Comparison of ENCODE assay signal across 14 mouse cellular contexts in genomic region chr7:79516287-79516686, GRCm38 (mm10). TPM values are rescaled to one million over a fixed set of nuclear protein-coding genes. Genes with fewer than 3 reads are reported as not detected.
DNase-seq lines count a peak whose midpoint lies in the region; ATAC-seq lines count a peak whose summit lies in the region.
"Had no signal": no experiment of that assay in that cellular context is flagged by ENCODE, and none has a peak within 500 bp of the region (broad histone marks: within the 10 kb centered on the region; RNA-seq: fewer than 3 reads in every experiment).

No protein-coding gene starts in this region.

- peak overlapping the region; percentile 98 for H3K27ac ChIP-seq in forebrain, embryonic 10.5 days
- H3K27ac ChIP-seq in forebrain, embryonic 14.5 days (ENCODE audit: low read depth, low read length) = peak overlapping the region; percentile 100
- H3K27ac ChIP-seq in hindbrain, embryonic 16.5 days (ENCODE audit: low read depth, low read length) = peak overlapping the region; percentile 87
- H3K27ac ChIP-seq in neural tube, embryonic 12.5 days = peak overlapping the region; percentile 99
- H3K27ac ChIP-seq: intestine, embryonic 15.5 days had no signal

- no peak for ATAC-seq in forebrain, embryonic 14.5 days
- no peak for ATAC-seq in hindbrain, embryonic 16.5 days
- no peak for ATAC-seq in neural tube, embryonic 12.5 days (ENCODE audit: low FRiP score, low read depth)
- ATAC-seq in CD4-positive, CD25-positive, alpha-beta regulatory T cell, adult 4 months = no peak
- ATAC-seq: liver, postnatal 0 days had no signal

- peak overlapping the region; percentile 44; the same call in 1 of the 2 replicates for H3K4me3 ChIP-seq in forebrain, embryonic 10.5 days
- H3K4me3 ChIP-seq in forebrain, embryonic 14.5 days (ENCODE audit: low read depth, low read length) = peak overlapping the region; percentile 34
- no peak overlapping the region for H3K4me3 ChIP-seq in hindbrain, embryonic 16.5 days (ENCODE audit: low read length)
- no peak overlapping the region for H3K4me3 ChIP-seq in neural tube, embryonic 12.5 days
- H3K4me3 ChIP-seq: myocyte had no signal

- H3K9ac ChIP-seq in forebrain, embryonic 14.5 days (ENCODE audit: low read length) = peak overlapping the region; percentile 100
- peak overlapping the region; percentile 47 for H3K9ac ChIP-seq in hindbrain, embryonic 16.5 days (ENCODE audit: low read depth, low read length)
- peak overlapping the region; percentile 100 for H3K9ac ChIP-seq in neural tube, embryonic 12.5 days
- H3K9ac ChIP-seq: liver, postnatal 0 days had no signal

- H3K9me3 ChIP-seq in forebrain, embryonic 10.5 days = no peaks in the 10 kb centered on the region
- no peaks in the 10 kb centered on the region for H3K9me3 ChIP-seq in forebrain, embryonic 14.5 days (replicated peaks; ENCODE audit: control insufficient read depth, low read length)
- H3K9me3 ChIP-seq in hindbrain, embryonic 16.5 days (ENCODE audit: control insufficient read depth, low read length) = no peaks in the 10 kb centered on the region
- H3K9me3 ChIP-seq in neural tube, embryonic 12.5 days = no peaks in the 10 kb centered on the region
- H3K9me3 ChIP-seq: intestine, embryonic 15.5 days had no signal

- WGBS in forebrain, embryonic 10.5 days = 69% methylated on average over 4 of the region's 4 CpGs
- 26% methylated on average over 4 of the region's 4 CpGs for WGBS in forebrain, embryonic 14.5 days
- WGBS in hindbrain, embryonic 16.5 days = 47% methylated on average over 4 of the region's 4 CpGs
- WGBS in neural tube, embryonic 12.5 days = 33% methylated on average over 4 of the region's 4 CpGs

- H3K36me3 ChIP-seq in forebrain, embryonic 10.5 days (replicated peaks) = peaks cover 74% of the 10 kb centered on the region
- peaks cover 41% of the 10 kb centered on the region for H3K36me3 ChIP-seq in forebrain, embryonic 14.5 days (ENCODE audit: control insufficient read depth, insufficient read depth, low read length)
- H3K36me3 ChIP-seq in hindbrain, embryonic 16.5 days (ENCODE audit: control insufficient read depth, insufficient read depth, low read length) = no peaks in the 10 kb centered on the region
- H3K36me3 ChIP-seq in neural tube, embryonic 12.5 days = no peaks in the 10 kb centered on the region
- H3K36me3 ChIP-seq: intestine, embryonic 15.5 days had no signal

- peak overlapping the region; percentile 99 for H3K4me2 ChIP-seq in forebrain, embryonic 14.5 days (ENCODE audit: low read length)
- H3K4me2 ChIP-seq in hindbrain, embryonic 16.5 days (ENCODE audit: low read length) = peak overlapping the region; percentile 59
- H3K4me2 ChIP-seq in neural tube, embryonic 12.5 days (replicated peaks) = peak overlapping the region; percentile 65

- peaks cover 100% of the 10 kb centered on the region for H3K27me3 ChIP-seq in forebrain, embryonic 10.5 days (ENCODE audit: poor library complexity, severe bottlenecking)
- H3K27me3 ChIP-seq in forebrain, embryonic 14.5 days (replicated peaks; ENCODE audit: control insufficient read depth, insufficient read depth, low read length) = no peaks in the 10 kb centered on the region
- H3K27me3 ChIP-seq in hindbrain, embryonic 16.5 days (replicated peaks; ENCODE audit: control insufficient read depth, insufficient read depth, low read length) = no peaks in the 10 kb centered on the region
- peaks cover 28% of the 10 kb centered on the region for H3K27me3 ChIP-seq in neural tube, embryonic 12.5 days (replicated peaks)

- DNase-seq in forebrain, embryonic 10.5 days (ENCODE audit: extremely low spot score, low spot score) = no peak
- peak; percentile 49 for DNase-seq in forebrain, embryonic 14.5 days (ENCODE audit: low spot score)
- DNase-seq in layer of hippocampus, adult 9-10 months (ENCODE audit: low spot score) = no peak
- no peak for DNase-seq in right cerebral cortex, postnatal 4 days
- DNase-seq: kidney, postnatal 10 days; liver, postnatal 0 days; lung, postnatal 4 days; retina, postnatal 1 day; thymus, postnatal 4 days had no signal

- peaks cover 100% of the 10 kb centered on the region for H3K4me1 ChIP-seq in forebrain, embryonic 10.5 days
- peaks cover 86% of the 10 kb centered on the region for H3K4me1 ChIP-seq in forebrain, embryonic 14.5 days (ENCODE audit: control insufficient read depth, insufficient read depth, low read length)
- peaks cover 77% of the 10 kb centered on the region for H3K4me1 ChIP-seq in hindbrain, embryonic 16.5 days (ENCODE audit: control insufficient read depth, insufficient read depth, low read depth, low read length)
- peaks cover 87% of the 10 kb centered on the region for H3K4me1 ChIP-seq in neural tube, embryonic 12.5 days

RNA-seq across cellular contexts. Expression of gene Polg, which starts 50.1 kb away (rescaled TPM):
- 42.1 and 46.4 TPM in 2 replicates for polyA plus RNA-seq in forebrain, embryonic 10.5 days (2016; fragmentation: Nextera tagmentation; extraction: Ambion mirVana)
- polyA plus RNA-seq in forebrain, embryonic 14.5 days (2014; fragmentation: Nextera tagmentation; extraction: Ambion mirVana) = 20.2 and 23.4 TPM in 2 replicates
- polyA plus RNA-seq in hindbrain, embryonic 16.5 days (2015; fragmentation: Nextera tagmentation; extraction: Ambion mirVana) = 24.2 and 26.4 TPM in 2 replicates
- polyA plus RNA-seq in neural tube, embryonic 12.5 days (2016; fragmentation: Nextera tagmentation; extraction: Ambion mirVana) = 45.6 and 48.5 TPM in 2 replicates
- polyA plus RNA-seq in CD4-positive, CD25-positive, alpha-beta regulatory T cell, adult 4 months (2017; shearing (Covaris generic)) = 10 to 100 TPM; 29.3 to 34.8 TPM

Comparison
In these comparisons a context has a peak if more than half of its experiments do, and no peak if none do; other contexts are left out.
1. H3K4me3 ChIP-seq: peak in forebrain, embryonic 10.5 days (single experiment) and forebrain, embryonic 14.5 days (single experiment); none in hindbrain, embryonic 16.5 days (single experiment) and neural tube, embryonic 12.5 days (single experiment).
2. H3K9ac ChIP-seq: peak in every context shown above with its lines; median percentile 100 in forebrain, embryonic 14.5 days; 100 in neural tube, embryonic 12.5 days; 47 in hindbrain, embryonic 16.5 days.
3. Peak in every context shown above with its lines, with median percentiles within 50 percentile points of each other: H3K27ac ChIP-seq and H3K4me2 ChIP-seq.